In the genomic region with DNA sequence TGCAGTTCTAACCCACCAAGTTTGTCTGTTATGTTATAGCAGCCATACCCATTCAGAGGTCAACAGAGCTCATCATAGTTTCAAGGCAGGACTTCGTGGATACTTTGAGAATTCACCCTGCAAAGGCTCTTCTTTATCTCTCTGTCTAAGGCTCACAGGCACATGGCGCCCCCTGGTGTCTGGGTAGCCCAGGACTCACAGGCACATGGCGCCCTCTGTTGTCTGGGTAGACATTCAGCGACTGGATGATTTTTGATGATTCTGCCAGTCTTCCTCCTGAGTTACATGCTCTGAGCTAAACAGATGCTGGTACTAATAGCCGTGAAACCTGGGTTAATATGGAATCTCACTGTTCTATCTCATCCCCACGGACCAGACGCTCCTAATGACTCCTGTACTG, we compare ENCODE assay signal across 8 mouse cellular contexts. TPM values are rescaled to one million over a fixed set of nuclear protein-coding genes. Genes with fewer than 3 reads are reported as not detected.
DNase-seq lines count a peak whose midpoint lies in the region; ATAC-seq and TF ChIP-seq lines count a peak whose summit lies in the region.

No protein-coding gene starts in this region.

- no peak overlapping the region for H3K9ac ChIP-seq in heart, embryonic 11.5 days (ENCODE audit: low read depth, low read length)
- no peak overlapping the region for H3K9ac ChIP-seq in liver, embryonic 14.5 days (replicated peaks)

- peak; percentile 76 for TF ChIP-seq CTCF in liver, embryonic 14.5 days (IDR thresholded peaks at IDR 0.05; ENCODE audit: low read depth)

- 69% methylated on average over 7 of the region's 7 CpGs for WGBS in heart, embryonic 11.5 days (ENCODE audit: insufficient replicate concordance)
- WGBS in liver, embryonic 14.5 days (ENCODE audit: insufficient replicate concordance): 56% methylated on average over 7 of the region's 7 CpGs

- H3K4me1 ChIP-seq in heart, embryonic 11.5 days (ENCODE audit: control insufficient read depth, insufficient read depth, low read length): no peaks in the 10 kb centered on the region
- no peaks in the 10 kb centered on the region for H3K4me1 ChIP-seq in liver, embryonic 14.5 days (replicated peaks; ENCODE audit: control insufficient read depth in 2 of 2, insufficient read depth in 2 of 2, low read length in 1 of 2)

- peak; percentile 9 to 56 for DNase-seq in heart, postnatal 14 days
- DNase-seq in CD4-positive helper T cell, adult 2 months (ENCODE audit: low read depth, low spot score): peak; percentile 65
- DNase-seq in adipocyte (ENCODE audit: low spot score): peak; percentile 60
- peak; percentile 22 for DNase-seq in gastrocnemius, postnatal 14 days
- DNase-seq in liver, embryonic 14.5 days (ENCODE audit: low read depth in 3 of 3, low spot score in 3 of 3): peak in 2 of 3 experiments; percentile 1 to 7
- DNase-seq in spleen, postnatal 10 days (ENCODE audit: low spot score in 2 of 2): peak; percentile 9 to 71
- no peak for DNase-seq in ovary, adult 18-20 months (ENCODE audit: low spot score)

- H3K4me3 ChIP-seq in heart, embryonic 11.5 days (ENCODE audit: low read depth, low read length): no peak overlapping the region
- H3K4me3 ChIP-seq in liver, embryonic 14.5 days (ENCODE audit: insufficient read depth in 1 of 2, low read depth in 2 of 2, low read length in 2 of 2): no peak overlapping the region

- H3K36me3 ChIP-seq in heart, embryonic 11.5 days (ENCODE audit: control insufficient read depth, insufficient read depth, low read length): no peaks in the 10 kb centered on the region
- no peaks in the 10 kb centered on the region for H3K36me3 ChIP-seq in liver, embryonic 14.5 days (replicated peaks; ENCODE audit: control insufficient read depth, insufficient read depth, low read depth)

- no peaks in the 10 kb centered on the region for H3K9me3 ChIP-seq in heart, embryonic 11.5 days (replicated peaks; ENCODE audit: control insufficient read depth, low read length)
- no peaks in the 10 kb centered on the region for H3K9me3 ChIP-seq in liver, embryonic 14.5 days (ENCODE audit: control insufficient read depth, low read length)

- TF ChIP-seq EP300 in liver, embryonic 14.5 days (IDR thresholded peaks at IDR 0.05; ENCODE audit: low read depth): no peak

- H3K27me3 ChIP-seq in heart, embryonic 11.5 days (ENCODE audit: control insufficient read depth, insufficient read depth, low read length): no peaks in the 10 kb centered on the region
- H3K27me3 ChIP-seq in liver, embryonic 14.5 days (ENCODE audit: control insufficient read depth, insufficient read depth, low read length): no peaks in the 10 kb centered on the region

- no peak overlapping the region for H3K27ac ChIP-seq in heart, embryonic 11.5 days (ENCODE audit: low read depth, low read length)
- no peak overlapping the region for H3K27ac ChIP-seq in liver, embryonic 14.5 days

- intact Hi-C loops in heart, postnatal 14 days (cut with DNase I): loop anchor here (2.0 to 5.0 kb wide), 2 partner anchors 1131 to 1221 kb away; no protein-coding TSS in a partner anchor
- intact Hi-C loops in gastrocnemius, postnatal 14 days (cut with DNase I; ENCODE audit: low total_unique reads): no loop called here

- ATAC-seq in heart, embryonic 11.5 days (replicated peaks; ENCODE audit: insufficient number of reproducible peaks, low FRiP score, low TSS enrichment): no peak
- ATAC-seq in liver, embryonic 14.5 days (ENCODE audit: insufficient read depth): no peak

- H3K4me2 ChIP-seq in heart, embryonic 11.5 days: no peak overlapping the region
- no peak overlapping the region for H3K4me2 ChIP-seq in liver, embryonic 14.5 days (ENCODE audit: low read depth)

RNA-seq across cellular contexts. Expression of gene Tnfsf11, which starts 34.3 kb away (rescaled TPM):
- total RNA-seq in heart, postnatal 14 days (2021): under 1 TPM in 1 of 2 experiments, not detected in 1; 0.10 TPM
- polyA plus RNA-seq in heart, embryonic 11.5 days (2014; fragmentation: Nextera tagmentation; extraction: Ambion mirVana): 0.31 TPM in 1 of 2 replicates, not detected in the other
- total RNA-seq in gastrocnemius, postnatal 14 days (2021): not detected
- polyA plus RNA-seq in liver, embryonic 14.5 days (2012; rRNA removed): 0.03 and 0.05 TPM in 2 replicates
- polyA plus RNA-seq in liver, embryonic 14.5 days (2014; fragmentation: Nextera tagmentation; extraction: Ambion mirVana): 0.06 and 0.17 TPM in 2 replicates
